Mouse (Mus musculus): ENCODE results near the gene Nhsl1.

DNA sequence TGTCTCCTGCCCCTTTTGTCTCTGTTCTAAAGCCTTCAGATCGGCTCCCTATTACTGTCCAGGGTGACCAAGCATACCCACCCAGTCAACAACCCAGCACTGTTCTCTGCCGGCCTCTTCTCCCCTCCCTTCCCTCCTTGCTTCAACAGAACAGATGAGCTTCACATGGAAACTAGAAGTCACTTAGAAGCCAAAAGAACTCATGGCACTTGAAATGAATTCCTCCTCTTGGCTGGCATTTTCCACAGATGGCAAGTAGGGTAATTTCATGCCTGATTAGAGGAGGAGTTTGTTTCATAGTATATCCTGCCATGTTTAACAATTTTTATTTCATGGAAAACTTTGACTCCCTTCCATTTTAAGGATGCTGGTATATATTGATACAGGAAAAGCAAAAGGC lies 85.2 kb downstream of the Nhsl1 start:
- TF ChIP-seq GATA1 (IDR thresholded peaks at IDR 0.05; ENCODE audit: borderline replicate concordance, low read length) (no peak), FLI1 (IDR thresholded peaks at IDR 0.05; ENCODE audit: low read length) (no peak)

Data from megakaryocyte, embryonic 14.5 days (primary cell).